Mouse (Mus musculus) inflammation-experienced regulatory T-cells, adult 6 months (primary cell): Measurements from ENCODE around the gene Zfp986. TPM values are rescaled to one million over a fixed set of nuclear protein-coding genes. Genes with fewer than 3 reads are reported as not detected.
"Not testable (repeated sequence)": the region's sequence is repeated elsewhere in the genome, so short reads cannot be mapped to it uniquely, and the experiment has no call there.

Experiments
- ATAC-seq: one replicate; pipeline ENCODE4 v1.8.0; 2017
- polyA plus RNA-seq, 3 experiments: library from polyadenylated mRNA; unstranded; fragments of 100-300 nt; shearing (Covaris generic); gene quantifications; one replicate each; pipeline ENCODE4 v1.2.1; 2017

Zfp986 gene
- not detected for polyA plus RNA-seq

DNA sequence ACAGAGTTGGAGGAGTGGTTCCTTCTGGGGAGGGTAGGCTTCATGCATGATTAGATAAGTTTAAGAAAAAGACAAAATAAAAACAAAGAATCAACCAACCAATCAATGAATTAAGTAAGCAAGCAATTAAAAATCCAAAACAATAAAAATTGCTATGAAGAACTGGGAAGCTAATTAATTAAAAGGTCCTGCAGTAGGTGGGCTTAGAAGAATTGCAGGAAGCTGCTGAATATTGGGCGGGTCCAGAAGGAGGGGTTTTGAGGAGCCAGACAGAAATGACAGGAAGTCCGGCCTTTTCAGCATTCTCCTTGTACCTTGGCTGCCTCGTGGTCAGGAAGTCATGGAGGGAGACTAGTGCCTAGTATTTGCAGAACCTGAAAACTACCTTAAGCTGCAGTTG, at the start of gene Zfp986:
Zfp986 (plus strand) TSS at position 301 of the 400 bp plus-strand sequence.
- ATAC-seq, result not testable (repeated sequence)

DNA sequence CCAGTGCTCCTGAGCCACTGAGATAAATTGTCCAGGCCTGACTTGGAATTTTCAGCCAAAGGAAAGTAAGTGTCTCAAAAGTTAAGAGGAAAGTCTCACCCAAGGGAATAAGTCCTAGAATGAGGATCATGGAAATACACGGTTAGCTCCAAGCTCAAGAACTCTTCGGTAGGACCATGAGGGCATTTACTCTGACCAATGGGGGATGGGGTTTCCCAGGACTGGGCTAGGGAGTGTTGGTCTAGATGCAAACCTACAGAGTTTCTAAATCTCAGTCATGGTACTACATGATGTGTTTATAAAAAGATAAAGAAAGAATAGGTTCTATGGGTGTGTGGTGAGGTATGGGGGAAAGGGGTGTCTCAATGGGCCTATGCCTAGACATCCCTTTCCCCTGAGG, 48.6 kb upstream of the Zfp986 start:
- not testable (repeated sequence) for ATAC-seq

DNA sequence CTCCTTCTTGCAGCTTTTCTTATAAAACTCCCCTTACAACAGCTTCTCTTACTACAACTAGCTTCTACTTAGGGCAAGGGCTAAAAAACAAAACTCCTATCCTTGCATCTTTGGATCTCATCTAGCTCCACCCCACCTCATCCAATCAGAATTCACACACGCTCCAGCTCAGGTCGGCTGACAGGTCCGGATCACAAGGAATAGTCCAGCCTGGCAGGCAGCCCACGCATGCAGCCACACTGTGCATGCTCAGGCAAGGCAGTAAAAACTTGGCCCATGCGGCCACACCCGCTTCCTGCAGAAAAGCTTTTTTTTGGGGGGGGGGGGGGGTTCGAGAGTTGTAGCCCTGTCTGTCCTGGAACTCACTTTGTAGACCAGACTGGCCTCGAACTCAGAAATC, 43.0 kb upstream of the Zfp986 start:
- ATAC-seq, result not testable (repeated sequence)

DNA sequence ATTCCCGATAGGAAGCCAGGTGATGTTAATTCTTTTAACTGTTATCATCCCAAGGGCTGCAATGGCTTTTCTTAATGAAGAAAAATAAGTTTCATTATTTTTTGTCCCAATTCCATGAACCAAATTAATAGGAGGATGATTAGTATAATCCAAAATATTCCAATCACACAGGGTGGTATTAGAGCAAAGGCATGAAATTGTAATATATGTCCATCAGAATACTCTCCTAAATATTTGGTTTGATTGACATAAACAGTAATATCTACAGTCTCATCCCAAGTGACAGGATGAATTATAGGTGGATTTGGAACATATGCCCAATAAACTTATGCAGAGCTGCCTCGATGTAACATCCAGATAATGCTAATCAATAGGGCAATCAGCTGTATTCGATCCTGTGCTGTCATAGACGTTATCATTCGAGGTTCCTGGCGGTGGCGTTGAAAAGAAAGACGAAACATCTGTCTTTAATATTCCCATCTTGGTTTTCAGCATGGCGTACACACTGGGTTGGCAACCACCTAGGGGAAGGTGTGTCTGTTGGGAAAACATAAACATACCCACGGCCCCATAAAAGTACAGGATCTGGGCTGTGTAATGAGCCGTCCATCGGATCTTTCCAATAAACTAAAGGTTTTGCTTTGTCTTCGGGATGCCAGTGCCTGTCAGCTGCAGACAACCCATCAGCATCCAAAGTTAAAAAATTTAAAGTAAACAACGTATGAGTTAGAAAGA, 37.1 kb upstream of the Zfp986 start:
- not testable (repeated sequence) for ATAC-seq

DNA sequence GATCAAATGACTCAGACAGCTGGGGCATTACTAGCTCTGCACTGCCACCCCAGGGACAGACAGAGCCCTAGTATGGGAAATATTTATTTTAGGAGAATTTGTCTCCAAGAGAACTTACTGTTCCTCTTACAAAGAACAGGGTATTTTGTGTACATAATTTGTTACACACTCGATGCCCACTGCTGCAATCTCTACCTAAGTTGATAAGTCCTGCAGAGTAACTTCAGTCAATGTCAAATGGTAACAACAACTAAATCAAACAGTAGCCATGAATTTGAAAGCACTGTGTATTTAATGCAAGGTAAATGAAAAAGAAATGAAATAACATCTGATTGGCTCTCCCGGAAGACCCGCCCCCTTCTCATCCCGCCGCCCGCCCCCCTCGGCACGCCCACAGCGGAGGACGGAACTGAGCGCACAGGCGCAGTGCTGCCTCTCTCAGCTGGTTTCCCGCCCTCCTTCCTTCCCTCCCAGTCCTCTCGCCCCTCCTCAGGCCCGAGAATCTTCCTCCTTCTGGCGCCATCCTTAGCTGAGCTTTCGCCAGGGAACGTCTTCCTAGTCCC, 32.2 kb upstream of the Zfp986 start:
- ATAC-seq, result not testable (repeated sequence)

DNA sequence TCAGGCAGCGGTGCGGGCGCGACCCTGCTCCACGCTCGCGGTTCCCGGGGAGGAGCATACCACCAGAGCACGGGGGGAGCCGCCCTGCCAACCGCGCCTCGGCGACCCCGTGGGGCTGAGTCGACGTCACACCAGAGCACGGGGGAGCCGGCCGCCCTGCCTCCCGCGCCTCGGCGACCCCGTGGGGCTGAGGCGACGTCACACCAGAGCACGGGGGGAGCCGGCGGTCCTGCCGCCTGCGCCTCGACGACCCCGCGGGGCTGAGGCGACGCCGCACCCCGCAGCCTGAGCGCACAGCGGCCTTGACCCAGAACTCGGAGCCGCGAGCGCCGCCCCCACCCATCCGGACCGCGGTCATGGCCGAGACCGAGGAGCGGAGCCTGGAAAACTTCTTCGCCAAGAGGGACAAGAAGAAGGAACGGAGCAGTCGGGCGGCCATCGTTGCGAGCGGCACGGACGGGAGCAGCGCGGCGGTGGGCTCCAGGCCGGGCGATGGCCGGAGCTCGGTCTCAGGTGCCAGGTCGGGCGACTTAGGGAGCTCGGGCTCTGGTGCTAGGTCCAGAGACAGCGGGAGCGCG, 31.6 kb upstream of the Zfp986 start:
- ATAC-seq, result not testable (repeated sequence)

DNA sequence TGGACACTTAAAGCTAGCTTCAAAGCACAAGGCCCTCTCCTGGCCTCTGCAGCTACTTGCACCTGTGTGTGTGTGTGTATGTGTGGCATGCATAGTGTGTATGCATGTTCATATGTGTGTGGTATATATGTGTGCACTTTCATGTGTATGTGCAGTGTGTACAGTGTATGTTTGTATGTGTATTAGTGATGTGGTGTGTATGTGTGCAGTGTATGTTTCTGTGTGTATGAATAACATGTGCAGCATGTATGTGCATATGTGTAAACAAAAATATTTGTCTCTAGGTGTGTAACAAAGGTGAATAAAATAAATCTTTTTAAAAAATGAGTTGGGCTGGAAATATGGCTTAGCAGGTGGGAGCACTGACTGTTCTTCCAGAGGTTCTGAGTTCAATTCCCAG, 21.8 kb upstream of the Zfp986 start:
- ATAC-seq, result peak; percentile 16

DNA sequence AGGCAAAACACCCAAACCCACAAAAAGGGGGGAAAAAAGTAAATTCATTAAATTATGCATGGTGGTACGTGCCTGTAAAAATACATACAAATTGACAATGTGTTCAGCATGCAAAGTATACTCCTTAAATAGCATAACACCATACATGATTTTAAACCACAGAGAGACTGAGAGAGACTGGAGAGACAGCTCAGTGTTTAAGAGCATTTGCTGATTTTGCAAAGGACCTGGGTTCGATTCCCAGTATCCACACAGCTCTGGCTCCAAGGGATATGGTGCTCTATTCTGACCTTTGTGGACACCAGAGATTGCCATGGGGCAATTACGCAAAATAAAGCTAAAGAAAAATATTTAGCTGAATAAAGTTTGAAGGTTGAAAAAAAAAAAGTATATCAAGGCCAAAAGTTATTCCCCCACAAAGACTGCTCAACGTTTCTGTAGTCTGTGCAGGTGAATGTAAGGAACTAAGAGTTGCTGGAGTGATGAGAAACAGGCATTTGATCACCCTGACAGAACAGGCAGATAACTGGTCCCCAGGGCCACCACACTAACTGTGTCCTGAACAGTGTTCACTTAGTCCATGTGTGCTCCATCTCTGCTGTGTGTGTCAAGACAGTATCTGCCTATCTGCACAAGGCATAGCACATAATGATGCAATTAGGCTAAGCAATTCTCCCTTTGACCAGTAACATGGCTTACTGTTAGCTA, 20.3 kb upstream of the Zfp986 start:
- ATAC-seq, result not testable (repeated sequence)

- peak; percentile 15 for ATAC-seq
Measured at GRCm38 (mm10) chr4:145848891-145849214, 19.7 kb upstream of the Zfp986 start.

GRCm38 (mm10) chr4:145851421-145851820, 17.2 kb upstream of the Zfp986 start:
- ATAC-seq, result not testable (repeated sequence)

- ATAC-seq, result not testable (repeated sequence)
Measured at GRCm38 (mm10) chr4:145863872-145864271, 4.7 kb upstream of the Zfp986 start.

Other genes starting within 250 kb of the Zfp986 start
- under 1 TPM in 1 of 3 experiments, not detected in 2; 0.09 TPM for gene Zfp980, start 198.1 kb upstream of the Zfp986 start, polyA plus RNA-seq
- gene Zfp987, start 228.5 kb downstream of the Zfp986 start, polyA plus RNA-seq, result 1 to 10 TPM; 2.7 to 5.3 (median 3.3) TPM